ENCODE assay signal across 9 mouse cellular contexts in the genomic region with DNA sequence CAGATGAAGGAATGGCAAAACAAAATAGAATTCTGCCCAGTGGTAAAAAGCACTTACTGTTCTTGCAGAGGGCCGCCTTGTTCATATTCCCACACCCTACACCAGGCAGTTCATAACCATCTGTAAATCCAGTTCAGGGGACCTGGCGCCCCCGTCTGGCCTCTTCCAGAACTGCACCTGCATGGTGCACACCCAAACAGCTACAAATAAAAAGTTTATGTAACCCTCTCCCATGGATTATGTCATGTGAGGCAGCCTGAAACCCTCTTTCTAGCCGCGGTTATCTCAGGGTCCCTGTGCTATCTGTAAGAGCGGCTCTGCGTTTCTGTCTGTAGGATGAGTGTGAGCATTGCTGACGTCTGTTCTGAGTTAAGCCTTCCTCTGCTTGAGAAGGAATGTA. TPM values are rescaled to one million over a fixed set of nuclear protein-coding genes. Genes with fewer than 3 reads are reported as not detected.
DNase-seq lines count a peak whose midpoint lies in the region; ATAC-seq lines count a peak whose summit lies in the region.
"Had no signal": no experiment of that assay in that cellular context is flagged by ENCODE, and none has a peak within 500 bp of the region (broad histone marks: within the 10 kb centered on the region; RNA-seq: fewer than 3 reads in every experiment).

No protein-coding gene starts in this region.

- H3K27ac ChIP-seq in forebrain, embryonic 11.5 days (ENCODE audit: low read depth, low read length): no peak overlapping the region
- H3K27ac ChIP-seq in forebrain, embryonic 13.5 days: no peak overlapping the region
- no peak overlapping the region for H3K27ac ChIP-seq in embryonic facial prominence, embryonic 10.5 days (replicated peaks)
- H3K27ac ChIP-seq: hindbrain, embryonic 15.5 days had no signal

- H3K4me1 ChIP-seq in forebrain, embryonic 11.5 days (replicated peaks; ENCODE audit: control insufficient read depth, insufficient read depth, low read length): no peaks in the 10 kb centered on the region
- no peaks in the 10 kb centered on the region for H3K4me1 ChIP-seq in forebrain, embryonic 13.5 days
- H3K4me1 ChIP-seq in embryonic facial prominence, embryonic 10.5 days: peaks cover 4% of the 10 kb centered on the region; the same call in 1 of the 2 replicates
- H3K4me1 ChIP-seq: hindbrain, embryonic 15.5 days had no signal

- no peak overlapping the region for H3K4me3 ChIP-seq in forebrain, embryonic 11.5 days (ENCODE audit: low read depth, low read length)
- no peak overlapping the region for H3K4me3 ChIP-seq in forebrain, embryonic 13.5 days
- no peak overlapping the region for H3K4me3 ChIP-seq in embryonic facial prominence, embryonic 10.5 days
- H3K4me3 ChIP-seq: hindbrain, embryonic 15.5 days had no signal

- no peaks in the 10 kb centered on the region for H3K9me3 ChIP-seq in forebrain, embryonic 11.5 days (ENCODE audit: control insufficient read depth, low read length)
- H3K9me3 ChIP-seq in forebrain, embryonic 13.5 days (replicated peaks): peaks cover 5% of the 10 kb centered on the region; the same call in 1 of the 2 replicates
- 0 out of 2 replicates have a peak, but pooled peaks cover 7% of the 10 kb centered on the region for H3K9me3 ChIP-seq in embryonic facial prominence, embryonic 10.5 days
- H3K9me3 ChIP-seq: hindbrain, embryonic 15.5 days had no signal

- H3K4me2 ChIP-seq in forebrain, embryonic 11.5 days (ENCODE audit: low read depth, low read length, severe bottlenecking): no peak overlapping the region
- no peak overlapping the region for H3K4me2 ChIP-seq in forebrain, embryonic 13.5 days
- H3K4me2 ChIP-seq: hindbrain, embryonic 15.5 days had no signal

- H3K36me3 ChIP-seq in forebrain, embryonic 11.5 days (ENCODE audit: control insufficient read depth, insufficient read depth, low read length): no peaks in the 10 kb centered on the region
- H3K36me3 ChIP-seq in forebrain, embryonic 13.5 days (ENCODE audit: poor library complexity, severe bottlenecking): no peaks in the 10 kb centered on the region
- no peaks in the 10 kb centered on the region for H3K36me3 ChIP-seq in embryonic facial prominence, embryonic 10.5 days (replicated peaks)
- H3K36me3 ChIP-seq: hindbrain, embryonic 15.5 days had no signal

- DNase-seq in forebrain, embryonic 11.5 days (ENCODE audit: low spot score): peak; percentile 76
- peak; percentile 49 for DNase-seq in urinary bladder, postnatal 14 days (ENCODE audit: low spot score)
- DNase-seq in urinary bladder, postnatal 25 days (ENCODE audit: low spot score): no peak
- DNase-seq in embryonic facial prominence, embryonic 10.5 days (ENCODE audit: low spot score): peak; percentile 65
- DNase-seq in kidney, postnatal 14 days: peak; percentile 55
- DNase-seq in lung, postnatal 25 days (ENCODE audit: low spot score): peak; percentile 59
- DNase-seq in thymus, postnatal 36 days: peak; percentile 48 to 63

- WGBS in forebrain, embryonic 11.5 days: 39% methylated on average over 8 of the region's 8 CpGs
- 41% methylated on average over 8 of the region's 8 CpGs for WGBS in forebrain, embryonic 13.5 days
- 34% methylated on average over 8 of the region's 8 CpGs for WGBS in embryonic facial prominence, embryonic 10.5 days

- H3K9ac ChIP-seq in forebrain, embryonic 11.5 days (ENCODE audit: low read length): no peak overlapping the region
- H3K9ac ChIP-seq in forebrain, embryonic 13.5 days: no peak overlapping the region
- H3K9ac ChIP-seq: hindbrain, embryonic 15.5 days had no signal

- H3K27me3 ChIP-seq in forebrain, embryonic 11.5 days (ENCODE audit: control insufficient read depth, insufficient read depth, low read length): no peaks in the 10 kb centered on the region
- H3K27me3 ChIP-seq in forebrain, embryonic 13.5 days: no peaks in the 10 kb centered on the region
- no peaks in the 10 kb centered on the region for H3K27me3 ChIP-seq in embryonic facial prominence, embryonic 10.5 days (replicated peaks; ENCODE audit: low read depth, poor library complexity, severe bottlenecking)
- H3K27me3 ChIP-seq: hindbrain, embryonic 15.5 days had no signal

- ATAC-seq in forebrain, embryonic 11.5 days (replicated peaks; ENCODE audit: low FRiP score): no peak
- no peak for ATAC-seq in forebrain, embryonic 13.5 days

RNA-seq across cellular contexts. Expression of a gene that starts 7.6 kb away (rescaled TPM):
- polyA plus RNA-seq in forebrain, embryonic 11.5 days (2014; fragmentation: Nextera tagmentation; extraction: Ambion mirVana): 43.7 and 45.7 TPM in 2 replicates
- polyA plus RNA-seq in forebrain, embryonic 13.5 days (2015; fragmentation: Nextera tagmentation; extraction: Ambion mirVana): 26.4 and 29.8 TPM in 2 replicates
- polyA plus RNA-seq in embryonic facial prominence, embryonic 10.5 days (2016; fragmentation: Nextera tagmentation; extraction: Ambion mirVana): 43.2 and 47.3 TPM in 2 replicates

RNA-seq across cellular contexts. Expression of a gene that starts 40.6 kb away (rescaled TPM):
- polyA plus RNA-seq in forebrain, embryonic 11.5 days (2014; fragmentation: Nextera tagmentation; extraction: Ambion mirVana): 0.23 and 0.65 TPM in 2 replicates
- 0.27 and 0.38 TPM in 2 replicates for polyA plus RNA-seq in forebrain, embryonic 13.5 days (2015; fragmentation: Nextera tagmentation; extraction: Ambion mirVana)
- 0.53 and 0.60 TPM in 2 replicates for polyA plus RNA-seq in embryonic facial prominence, embryonic 10.5 days (2016; fragmentation: Nextera tagmentation; extraction: Ambion mirVana)

RNA-seq across cellular contexts. Expression of a gene that starts 41.5 kb away (rescaled TPM):
- polyA plus RNA-seq in forebrain, embryonic 11.5 days (2014; fragmentation: Nextera tagmentation; extraction: Ambion mirVana): 1,042 and 1,121 TPM in 2 replicates
- 1,082 and 1,216 TPM in 2 replicates for polyA plus RNA-seq in forebrain, embryonic 13.5 days (2015; fragmentation: Nextera tagmentation; extraction: Ambion mirVana)
- 957 and 988 TPM in 2 replicates for polyA plus RNA-seq in embryonic facial prominence, embryonic 10.5 days (2016; fragmentation: Nextera tagmentation; extraction: Ambion mirVana)
